Mouse (Mus musculus) bone marrow, adult 2 months (tissue): Measurements from ENCODE around the gene 4931428F04Rik.

ENCODE experiments used
- CTCF ChIP-seq: fragments of 200-500 bp; IDR thresholded peaks from 2 replicates; pipeline ENCODE4 v1.5.1; 2011; ENCODE audit warnings: low read length, control low read depth; ENCODE audit not compliant: control insufficient read depth, insufficient read depth
- POLR2A ChIP-seq: fragments of 200-500 bp; IDR thresholded peaks from 2 replicates; pipeline ENCODE4 v1.6.1; 2011; ENCODE audit warnings: low read depth, mild to moderate bottlenecking, control low read depth, low read length, borderline replicate concordance; ENCODE audit not compliant: control insufficient read depth

DNA sequence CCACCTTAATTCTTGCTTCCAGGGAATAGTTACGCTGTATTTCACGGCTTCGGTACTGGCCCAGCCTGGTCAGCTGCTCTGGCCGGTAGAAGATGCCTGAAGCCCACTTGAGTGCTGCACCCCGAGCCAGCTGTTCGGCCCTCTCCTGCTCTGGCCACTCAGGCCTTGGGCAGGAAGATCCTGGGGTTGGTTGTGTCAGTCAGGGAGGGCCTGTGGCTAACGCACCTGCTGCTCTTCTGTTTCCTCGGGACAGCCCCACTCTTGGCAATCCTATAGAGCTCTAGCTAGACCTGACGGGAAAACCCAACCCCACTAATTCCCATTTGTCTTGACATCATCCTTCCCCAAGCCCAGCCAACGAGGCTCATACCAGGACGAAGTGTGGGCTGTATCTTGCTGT is 5.6 kb upstream of the 4931428F04Rik start:
- TF ChIP-seq CTCF: no peak
- TF ChIP-seq POLR2A: no peak
